8 mouse cellular contexts compared by ENCODE assay signal in genomic region chr4:117493161-117493568, GRCm38 (mm10). TPM values are rescaled to one million over a fixed set of nuclear protein-coding genes. Genes with fewer than 3 reads are reported as not detected.
DNase-seq lines count a peak whose midpoint lies in the region; ATAC-seq lines count a peak whose summit lies in the region.

No protein-coding gene starts in this region.

- H3K4me1 ChIP-seq in hindbrain, embryonic 12.5 days: peaks cover 30% of the 10 kb centered on the region
- H3K4me1 ChIP-seq in liver, embryonic 12.5 days: peaks cover 33% of the 10 kb centered on the region

- H3K4me3 ChIP-seq in hindbrain, embryonic 12.5 days: peak overlapping the region; percentile 49
- peak overlapping the region; percentile 57 for H3K4me3 ChIP-seq in liver, embryonic 12.5 days

- H3K4me2 ChIP-seq in hindbrain, embryonic 12.5 days (replicated peaks): peak overlapping the region; percentile 74
- H3K4me2 ChIP-seq in liver, embryonic 12.5 days: peak overlapping the region; percentile 85

- no peak for ATAC-seq in hindbrain, embryonic 12.5 days (ENCODE audit: low FRiP score)
- no peak for ATAC-seq in liver, embryonic 12.5 days

- 4% methylated on average over 17 of the region's 17 CpGs for WGBS in hindbrain, embryonic 12.5 days
- 2% methylated on average over 17 of the region's 17 CpGs for WGBS in liver, embryonic 12.5 days (ENCODE audit: insufficient replicate concordance)

- intact Hi-C loops in gastrocnemius, postnatal 14 days (cut with DNase I; ENCODE audit: low total_unique reads): no loop called here

- H3K27ac ChIP-seq in hindbrain, embryonic 12.5 days: no peak overlapping the region
- H3K27ac ChIP-seq in liver, embryonic 12.5 days: no peak overlapping the region

- peak; percentile 16 for DNase-seq in gastrocnemius, postnatal 10 days
- DNase-seq in gastrocnemius, postnatal 14 days: no peak
- DNase-seq in thymus, postnatal 0 days (ENCODE audit: low spot score): peak; percentile 31
- no peak for DNase-seq in thymus, postnatal 10 days (ENCODE audit: low spot score in 2 of 2)
- peak; percentile 52 for DNase-seq in splenic B cell, adult 2 months (ENCODE audit: low read depth, low spot score)
- no peak for DNase-seq in frontal cortex, postnatal 14 days (ENCODE audit: low spot score in 2 of 2)

- no peaks in the 10 kb centered on the region for H3K9me3 ChIP-seq in hindbrain, embryonic 12.5 days (replicated peaks)
- no peaks in the 10 kb centered on the region for H3K9me3 ChIP-seq in liver, embryonic 12.5 days (replicated peaks)

- no peaks in the 10 kb centered on the region for H3K36me3 ChIP-seq in hindbrain, embryonic 12.5 days
- H3K36me3 ChIP-seq in liver, embryonic 12.5 days: no peaks in the 10 kb centered on the region
- no peaks in the 10 kb centered on the region for H3K36me3 ChIP-seq in splenic B cell, adult 2 months (ENCODE audit: control insufficient read depth, insufficient read depth, low read length, poor library complexity, severe bottlenecking)

- H3K27me3 ChIP-seq in hindbrain, embryonic 12.5 days: peaks cover 86% of the 10 kb centered on the region
- peaks cover 97% of the 10 kb centered on the region for H3K27me3 ChIP-seq in liver, embryonic 12.5 days (replicated peaks)
- peaks cover 1% of the 10 kb centered on the region; the same call in 1 of the 2 replicates for H3K27me3 ChIP-seq in splenic B cell, adult 2 months (ENCODE audit: control insufficient read depth, insufficient read depth, low read length, poor library complexity, severe bottlenecking)

- peak overlapping the region; percentile 75 for H3K9ac ChIP-seq in hindbrain, embryonic 12.5 days
- H3K9ac ChIP-seq in liver, embryonic 12.5 days: peak overlapping the region; percentile 42; the same call in 1 of the 2 replicates

RNA-seq across cellular contexts. Expression of gene Rnf220, which starts 3.7 kb away (rescaled TPM):
- 10 to 100 TPM; 48.0 to 54.5 TPM for total RNA-seq in gastrocnemius, postnatal 10 days (2021)
- total RNA-seq in gastrocnemius, postnatal 14 days (2021): 10 to 100 TPM; 38.0 to 38.5 TPM
- 69.2 and 74.0 TPM in 2 replicates for polyA plus RNA-seq in thymus, postnatal 0 days (2015; fragmentation: Nextera tagmentation; extraction: Ambion mirVana)
- polyA plus RNA-seq in hindbrain, embryonic 12.5 days (2016; fragmentation: Nextera tagmentation; extraction: Ambion mirVana): 104 and 111 TPM in 2 replicates
- 55.5 and 55.9 TPM in 2 replicates for polyA plus RNA-seq in liver, embryonic 12.5 days (2016; fragmentation: Nextera tagmentation; extraction: Ambion mirVana)

RNA-seq across cellular contexts. Expression of gene Eri3, which starts 57.0 kb away (rescaled TPM):
- 10 to 100 TPM; 73.6 to 80.3 TPM for total RNA-seq in gastrocnemius, postnatal 10 days (2021)
- total RNA-seq in gastrocnemius, postnatal 14 days (2021): 10 to 100 TPM; 68.6 to 70.8 TPM
- polyA plus RNA-seq in thymus, postnatal 0 days (2015; fragmentation: Nextera tagmentation; extraction: Ambion mirVana): 79.4 and 79.9 TPM in 2 replicates
- 177 and 178 TPM in 2 replicates for polyA plus RNA-seq in hindbrain, embryonic 12.5 days (2016; fragmentation: Nextera tagmentation; extraction: Ambion mirVana)
- 53.7 and 57.8 TPM in 2 replicates for polyA plus RNA-seq in liver, embryonic 12.5 days (2016; fragmentation: Nextera tagmentation; extraction: Ambion mirVana)

Comparison
In these comparisons a context has a peak if more than half of its experiments do, and no peak if none do; other contexts are left out.
1. DNase-seq: peak in gastrocnemius, postnatal 10 days (single experiment), thymus, postnatal 0 days (single experiment) and splenic B cell, adult 2 months (single experiment); none in gastrocnemius, postnatal 14 days (single experiment), thymus, postnatal 10 days (0 of 2) and frontal cortex, postnatal 14 days (0 of 2).